Mouse (Mus musculus): Measurements from ENCODE around the gene Mmp3.
"Not testable (repeated sequence)": the region's sequence is repeated elsewhere in the genome, so short reads cannot be mapped to it uniquely, and the experiment has no call there.

Mmp3 gene

DNA sequence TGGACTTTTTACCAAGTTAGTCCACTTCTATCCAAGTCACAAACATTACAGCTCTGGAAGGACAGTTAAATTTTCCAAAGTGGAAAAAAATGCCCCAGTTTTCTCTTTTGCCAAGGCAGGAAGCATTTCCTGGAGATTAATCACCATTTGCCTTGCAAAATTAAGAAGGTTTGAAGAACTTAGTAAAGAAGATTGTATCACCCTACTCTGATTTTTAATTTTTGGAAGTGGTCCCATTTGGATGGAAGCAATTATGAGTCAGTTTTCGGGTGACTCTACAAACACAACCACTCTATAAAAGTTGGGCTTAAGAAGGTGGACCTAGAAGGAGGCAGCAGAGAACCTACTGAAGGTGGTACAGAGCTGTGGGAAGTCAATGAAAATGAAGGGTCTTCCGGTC lies at the start of gene Mmp3:
TSS of gene Mmp3 (plus strand) at position 301 of the 400 bp plus-strand sequence.
- DNase-seq (ENCODE audit: low read depth), result no peak

DNA sequence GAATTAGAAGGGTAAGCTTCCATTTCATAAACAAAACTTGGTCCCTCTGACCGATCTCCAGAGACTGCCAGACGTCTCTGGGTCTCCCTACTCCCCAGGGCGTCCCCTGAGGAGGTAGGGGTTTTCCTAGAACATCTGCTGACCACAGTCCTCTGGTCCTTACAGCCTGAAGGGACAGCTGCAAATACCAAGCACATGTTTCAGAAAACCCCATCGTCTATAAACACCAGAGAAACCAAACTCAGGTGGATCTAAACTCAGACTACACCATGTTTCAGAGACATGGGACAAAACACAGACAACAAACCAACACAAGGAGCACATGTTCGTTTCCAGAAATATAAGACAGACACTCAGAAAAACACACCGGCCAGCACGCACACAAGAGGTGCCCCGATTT lies 49.1 kb upstream of the Mmp3 start:
- not testable (repeated sequence) for DNase-seq (ENCODE audit: low read depth)

DNA sequence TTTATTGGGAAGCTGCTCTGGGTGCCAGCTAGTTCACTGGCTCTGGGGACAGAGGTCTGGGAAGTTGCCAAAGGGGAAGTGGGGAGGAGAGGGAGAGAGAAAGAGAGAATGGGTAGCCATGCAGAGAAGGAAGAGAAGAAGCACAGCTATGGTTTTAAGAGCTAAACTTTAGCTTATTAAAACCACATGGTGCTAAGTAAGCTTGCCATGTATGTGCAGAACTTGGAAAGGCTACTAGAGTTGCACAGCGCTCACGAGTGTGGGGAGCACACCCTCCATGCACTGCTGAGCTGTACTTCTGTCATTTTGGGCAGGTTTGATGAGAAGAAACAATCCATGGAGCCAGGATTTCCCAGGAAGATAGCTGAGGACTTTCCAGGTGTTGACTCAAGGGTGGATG lies 7.7 kb downstream of the Mmp3 start:
- no peak for DNase-seq (ENCODE audit: low read depth)

DNA sequence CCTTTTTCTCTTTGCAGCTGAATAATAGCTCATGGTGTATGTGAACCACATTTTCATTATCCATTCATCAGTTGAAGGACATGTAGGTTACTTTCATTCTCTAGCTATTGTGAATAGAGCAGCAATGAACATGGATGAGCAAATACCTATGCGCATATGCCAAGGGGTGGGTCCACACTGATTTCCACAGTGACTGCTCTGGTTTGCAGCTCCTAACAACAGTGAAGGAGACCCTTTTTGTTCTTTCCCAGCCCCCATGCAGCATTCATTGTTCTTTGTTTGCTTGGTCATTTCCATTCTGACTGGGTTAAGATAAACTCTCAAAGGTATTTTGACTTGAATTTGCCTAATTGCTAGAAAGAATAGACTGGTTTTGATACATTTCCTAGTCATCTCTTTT lies 24.6 kb downstream of the Mmp3 start:
- DNase-seq (ENCODE audit: low read depth), result no peak

DNA sequence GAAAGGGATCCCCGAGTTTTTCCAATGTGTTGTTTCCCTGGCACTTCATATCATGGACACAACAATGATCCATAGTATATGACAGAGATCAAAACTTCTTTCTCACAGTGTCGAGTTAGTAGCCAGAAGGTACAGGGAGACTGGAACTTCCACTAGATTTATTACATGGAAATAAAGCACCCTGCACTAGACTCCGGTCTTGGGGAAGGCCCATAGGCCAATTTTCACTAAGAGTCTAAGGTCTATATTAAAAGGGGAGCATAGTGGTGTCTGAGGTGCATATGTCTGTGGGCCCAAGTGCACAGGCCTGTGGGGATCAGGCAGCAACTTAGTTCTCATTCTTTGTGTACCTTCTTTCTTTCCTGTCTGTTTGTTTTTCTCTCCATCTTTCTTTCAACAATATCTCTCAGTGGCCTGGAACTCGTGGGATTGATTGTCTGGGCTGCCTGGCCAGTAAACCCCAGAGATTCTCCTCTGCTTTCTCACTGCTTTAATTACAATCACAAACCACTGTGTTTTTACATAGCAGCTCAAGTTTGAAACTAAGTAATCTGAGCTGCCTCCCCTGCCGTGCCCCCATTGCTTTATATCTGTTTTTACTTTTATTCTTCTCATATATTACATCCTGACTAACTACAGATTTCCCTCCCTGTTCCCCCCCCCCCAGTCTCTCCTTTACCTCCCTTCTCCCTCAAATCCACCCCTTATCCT lies 38.2 kb downstream of the Mmp3 start:
- DNase-seq (ENCODE audit: low read depth), result no peak

DNA sequence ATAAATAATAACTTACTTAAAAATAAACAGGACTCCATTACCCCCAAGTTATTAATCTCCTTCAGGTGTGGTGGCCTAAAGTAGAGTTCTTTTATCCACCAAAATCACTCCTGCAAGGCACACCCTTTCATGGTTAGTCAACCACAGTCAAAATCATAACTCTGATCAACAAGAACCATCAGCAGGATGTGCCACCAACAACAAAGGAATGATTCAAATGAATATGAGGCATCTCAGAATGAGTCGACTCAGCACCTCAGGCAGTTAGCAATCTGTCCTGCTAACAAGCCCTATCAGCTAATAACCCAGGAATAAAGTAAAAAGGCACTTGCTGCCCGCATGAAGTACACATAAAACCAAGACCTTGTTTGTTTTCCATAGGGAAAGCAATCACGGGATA lies 55.5 kb downstream of the Mmp3 start:
- no peak for DNase-seq (ENCODE audit: low read depth)

DNA sequence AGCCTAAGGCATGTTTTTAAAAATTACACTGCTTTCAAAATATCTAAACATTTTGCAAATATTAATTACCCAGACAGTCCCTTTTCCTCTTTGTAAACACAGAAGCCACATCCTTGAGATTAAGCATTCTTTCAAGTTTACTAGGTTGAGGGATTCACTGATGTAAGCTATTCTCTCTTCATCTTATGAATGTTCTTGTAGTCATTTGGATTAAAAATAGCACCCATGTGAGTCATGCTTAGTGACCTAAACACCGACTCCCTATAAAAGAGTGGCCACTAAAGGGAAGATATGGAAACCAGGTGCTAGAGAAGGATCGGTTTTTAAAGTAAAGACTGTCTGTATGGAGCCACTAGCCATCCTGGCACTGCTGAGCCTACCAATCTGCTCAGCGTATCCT lies 56.4 kb downstream of the Mmp3 start, which contains the start of gene Mmp10:
TSS of gene Mmp10 (plus strand) at position 302 of the 400 bp plus-strand sequence.
- no peak for DNase-seq (ENCODE audit: low read depth)
